Mouse (Mus musculus): Measurements from ENCODE around the gene Gse1. TPM values are rescaled to one million over a fixed set of nuclear protein-coding genes. Genes with fewer than 3 reads are reported as not detected.

Gene Gse1
- total RNA-seq, 2 experiments from 2014 or later: 58.1 to 60.7 TPM

GRCm38 (mm10) chr8:120294982-120295870, 67.0 kb downstream of the Gse1 start:
- no peak for DNase-seq (ENCODE audit: low spot score in 2 of 2)

GRCm38 (mm10) chr8:120297000-120297399, 68.7 kb downstream of the Gse1 start:
- no peak for DNase-seq (ENCODE audit: low spot score in 2 of 2)

- no peak for DNase-seq (ENCODE audit: low spot score in 2 of 2)
Measured at GRCm38 (mm10) chr8:120298601-120299532, 70.6 kb downstream of the Gse1 start.

GRCm38 (mm10) chr8:120300601-120301141, 72.4 kb downstream of the Gse1 start:
- DNase-seq (ENCODE audit: low spot score in 2 of 2): peak; percentile 53 to 71

- no peak for DNase-seq (ENCODE audit: low spot score in 2 of 2)
Measured at GRCm38 (mm10) chr8:120302941-120303675, 74.9 kb downstream of the Gse1 start.

GRCm38 (mm10) chr8:120304097-120304496, 75.8 kb downstream of the Gse1 start:
- DNase-seq (ENCODE audit: low spot score in 2 of 2): no peak

GRCm38 (mm10) chr8:120305800-120306385, 77.6 kb downstream of the Gse1 start:
- no peak for DNase-seq (ENCODE audit: low spot score in 2 of 2)

- no peak for DNase-seq (ENCODE audit: low spot score in 2 of 2)
Measured at GRCm38 (mm10) chr8:120307103-120307502, 78.8 kb downstream of the Gse1 start.

- DNase-seq (ENCODE audit: low spot score in 2 of 2): no peak
Measured at GRCm38 (mm10) chr8:120307528-120307927, 79.3 kb downstream of the Gse1 start.

- DNase-seq (ENCODE audit: low spot score in 2 of 2): no peak
Measured at GRCm38 (mm10) chr8:120308131-120308530, 79.9 kb downstream of the Gse1 start.

- DNase-seq (ENCODE audit: low spot score in 2 of 2): no peak
Measured at GRCm38 (mm10) chr8:120308553-120308952, 80.3 kb downstream of the Gse1 start.

GRCm38 (mm10) chr8:120309326-120309725, 81.1 kb downstream of the Gse1 start:
- DNase-seq (ENCODE audit: low spot score in 2 of 2): no peak

GRCm38 (mm10) chr8:120310063-120310462, 81.8 kb downstream of the Gse1 start:
- DNase-seq (ENCODE audit: low spot score in 2 of 2): no peak

- DNase-seq (ENCODE audit: low spot score in 2 of 2): no peak
Measured at GRCm38 (mm10) chr8:120312452-120312851, 84.2 kb downstream of the Gse1 start.

GRCm38 (mm10) chr8:120313674-120314073, 85.4 kb downstream of the Gse1 start:
- no peak for DNase-seq (ENCODE audit: low spot score in 2 of 2)

GRCm38 (mm10) chr8:120314932-120315331, 86.7 kb downstream of the Gse1 start:
- no peak for DNase-seq (ENCODE audit: low spot score in 2 of 2)

- no peak for DNase-seq (ENCODE audit: low spot score in 2 of 2)
Measured at GRCm38 (mm10) chr8:120315644-120316043, 87.4 kb downstream of the Gse1 start.

- DNase-seq (ENCODE audit: low spot score in 2 of 2): no peak
Measured at GRCm38 (mm10) chr8:120316707-120317106, 88.5 kb downstream of the Gse1 start.

- DNase-seq (ENCODE audit: low spot score in 2 of 2): no peak
Measured at GRCm38 (mm10) chr8:120317118-120317824, 89.0 kb downstream of the Gse1 start.

- no peak for DNase-seq (ENCODE audit: low spot score in 2 of 2)
Measured at GRCm38 (mm10) chr8:120318476-120318991, 90.3 kb downstream of the Gse1 start.

Data from adrenal gland, postnatal 4 days (tissue).